ENCODE assay signal across 21 mouse cellular contexts in genomic region chr9:76562794-76563193, GRCm38 (mm10). TPM values are rescaled to one million over a fixed set of nuclear protein-coding genes. Genes with fewer than 3 reads are reported as not detected.
DNase-seq lines count a peak whose midpoint lies in the region; ATAC-seq and TF ChIP-seq lines count a peak whose summit lies in the region.
"Had no signal": no experiment of that assay in that cellular context is flagged by ENCODE, and none has a peak within 500 bp of the region (broad histone marks: within the 10 kb centered on the region; RNA-seq: fewer than 3 reads in every experiment).

No protein-coding gene starts in this region.

- no peak overlapping the region for H3K4me2 ChIP-seq in hindbrain, postnatal 0 days (ENCODE audit: low read depth, low read length)
- H3K4me2 ChIP-seq in hindbrain, embryonic 11.5 days (replicated peaks; ENCODE audit: low read depth, low read length): no peak overlapping the region
- H3K4me2 ChIP-seq in midbrain, embryonic 14.5 days (ENCODE audit: low read length): no peak overlapping the region
- no peak overlapping the region for H3K4me2 ChIP-seq in midbrain, postnatal 0 days (ENCODE audit: low read depth, low read length, poor library complexity, severe bottlenecking)
- H3K4me2 ChIP-seq: heart, embryonic 15.5 days; intestine, embryonic 15.5 days; kidney, embryonic 15.5 days; limb, embryonic 15.5 days; liver, embryonic 15.5 days had no signal

- H3K9ac ChIP-seq in hindbrain, postnatal 0 days (replicated peaks; ENCODE audit: low read length): no peak overlapping the region
- no peak overlapping the region for H3K9ac ChIP-seq in hindbrain, embryonic 11.5 days (ENCODE audit: low read depth, low read length)
- no peak overlapping the region for H3K9ac ChIP-seq in midbrain, embryonic 14.5 days (replicated peaks; ENCODE audit: low read length)
- no peak overlapping the region for H3K9ac ChIP-seq in midbrain, postnatal 0 days (replicated peaks; ENCODE audit: low read length, poor library complexity, severe bottlenecking)
- H3K9ac ChIP-seq: heart, embryonic 15.5 days; intestine, embryonic 15.5 days; kidney, embryonic 15.5 days; limb, embryonic 15.5 days; liver, embryonic 15.5 days had no signal

- no peaks in the 10 kb centered on the region for H3K36me3 ChIP-seq in hindbrain, postnatal 0 days (ENCODE audit: insufficient read depth, low read length)
- H3K36me3 ChIP-seq in hindbrain, embryonic 11.5 days (ENCODE audit: control insufficient read depth, insufficient read depth, low read length): no peaks in the 10 kb centered on the region
- no peaks in the 10 kb centered on the region for H3K36me3 ChIP-seq in midbrain, embryonic 14.5 days (ENCODE audit: control insufficient read depth, insufficient read depth, low read length)
- H3K36me3 ChIP-seq in midbrain, postnatal 0 days (ENCODE audit: insufficient read depth, low read length): no peaks in the 10 kb centered on the region
- H3K36me3 ChIP-seq: forebrain, embryonic 10.5 days; heart, embryonic 15.5 days; intestine, embryonic 15.5 days; kidney, embryonic 15.5 days; limb, embryonic 15.5 days; liver, embryonic 15.5 days had no signal

- TF ChIP-seq CTCF in hindbrain, postnatal 0 days (IDR thresholded peaks at IDR 0.05; ENCODE audit: low read depth): no peak
- no peak for TF ChIP-seq CTCF in midbrain, postnatal 0 days (IDR thresholded peaks at IDR 0.05)

- no peaks in the 10 kb centered on the region for H3K9me3 ChIP-seq in hindbrain, postnatal 0 days (ENCODE audit: low read length)
- no peaks in the 10 kb centered on the region for H3K9me3 ChIP-seq in hindbrain, embryonic 11.5 days (ENCODE audit: control insufficient read depth, low read length)
- no peaks in the 10 kb centered on the region for H3K9me3 ChIP-seq in midbrain, embryonic 14.5 days (ENCODE audit: control insufficient read depth, low read length)
- H3K9me3 ChIP-seq in midbrain, postnatal 0 days (ENCODE audit: low read length): no peaks in the 10 kb centered on the region
- H3K9me3 ChIP-seq: forebrain, embryonic 10.5 days; heart, embryonic 15.5 days; intestine, embryonic 15.5 days; kidney, embryonic 15.5 days; limb, embryonic 15.5 days; liver, embryonic 15.5 days had no signal

- peaks cover 3% of the 10 kb centered on the region; the same call in 1 of the 2 replicates for H3K4me1 ChIP-seq in hindbrain, postnatal 0 days (ENCODE audit: insufficient read depth, low read length)
- H3K4me1 ChIP-seq in hindbrain, embryonic 11.5 days (replicated peaks; ENCODE audit: control insufficient read depth, insufficient read depth, low read length): 0 out of 2 replicates have a peak, but pooled peaks cover 5% of the 10 kb centered on the region
- peaks cover 4% of the 10 kb centered on the region; the same call in 1 of the 2 replicates for H3K4me1 ChIP-seq in midbrain, embryonic 14.5 days (ENCODE audit: control insufficient read depth, insufficient read depth, low read length)
- H3K4me1 ChIP-seq in midbrain, postnatal 0 days (ENCODE audit: insufficient read depth, low read length): no peaks in the 10 kb centered on the region

- no peak overlapping the region for H3K4me3 ChIP-seq in hindbrain, postnatal 0 days (ENCODE audit: low read length)
- H3K4me3 ChIP-seq in hindbrain, embryonic 11.5 days (ENCODE audit: low read depth, low read length): no peak overlapping the region
- H3K4me3 ChIP-seq in midbrain, embryonic 14.5 days (replicated peaks; ENCODE audit: low read depth, low read length): no peak overlapping the region
- H3K4me3 ChIP-seq in midbrain, postnatal 0 days (ENCODE audit: low read depth, low read length): no peak overlapping the region
- H3K4me3 ChIP-seq: forebrain, embryonic 10.5 days; heart, embryonic 15.5 days; intestine, embryonic 15.5 days; kidney, embryonic 15.5 days; limb, embryonic 15.5 days; liver, embryonic 15.5 days; myocyte had no signal

- 42% methylated on average over 6 of the region's 6 CpGs for WGBS in hindbrain, postnatal 0 days
- 53% methylated on average over 6 of the region's 6 CpGs for WGBS in hindbrain, embryonic 11.5 days
- 46% methylated on average over 6 of the region's 6 CpGs for WGBS in midbrain, embryonic 14.5 days
- 40% methylated on average over 6 of the region's 6 CpGs for WGBS in midbrain, postnatal 0 days

- no peaks in the 10 kb centered on the region; the same call in 1 of the 2 replicates for H3K27me3 ChIP-seq in hindbrain, postnatal 0 days (ENCODE audit: insufficient read depth, low read length)
- H3K27me3 ChIP-seq in hindbrain, embryonic 11.5 days (ENCODE audit: control insufficient read depth, insufficient read depth, low read length): no peaks in the 10 kb centered on the region
- H3K27me3 ChIP-seq in midbrain, embryonic 14.5 days (ENCODE audit: control insufficient read depth, insufficient read depth, low read length): 0 out of 2 replicates have a peak, but pooled peaks cover under 1% of the 10 kb centered on the region
- peaks cover 6% of the 10 kb centered on the region; the same call in 1 of the 2 replicates for H3K27me3 ChIP-seq in midbrain, postnatal 0 days (ENCODE audit: insufficient read depth, low read length)
- H3K27me3 ChIP-seq: intestine, embryonic 15.5 days; kidney, embryonic 15.5 days had no signal

- no peak overlapping the region for H3K27ac ChIP-seq in hindbrain, postnatal 0 days
- no peak overlapping the region for H3K27ac ChIP-seq in hindbrain, embryonic 11.5 days (ENCODE audit: low read depth, low read length)
- no peak overlapping the region for H3K27ac ChIP-seq in midbrain, embryonic 14.5 days (replicated peaks; ENCODE audit: low read depth, low read length)
- no peak overlapping the region for H3K27ac ChIP-seq in midbrain, postnatal 0 days (ENCODE audit: low read depth, low read length)
- H3K27ac ChIP-seq: forebrain, embryonic 10.5 days; heart, embryonic 15.5 days; intestine, embryonic 15.5 days; kidney, embryonic 15.5 days; limb, embryonic 15.5 days; liver, embryonic 15.5 days had no signal

- peak; percentile 6 for DNase-seq in hindbrain, postnatal 0 days (ENCODE audit: low spot score)
- DNase-seq in hindbrain, embryonic 11.5 days (ENCODE audit: low spot score): no peak
- peak; percentile 30 for DNase-seq in midbrain, embryonic 14.5 days
- no peak for DNase-seq in midbrain, postnatal 0 days (ENCODE audit: low spot score)
- peak; percentile 44 for DNase-seq in brain, adult 2 months (ENCODE audit: low read depth, low spot score)
- DNase-seq in retina, postnatal 1 day: peak; percentile 11
- DNase-seq in gastrocnemius, postnatal 25 days: no peak
- DNase-seq: cerebellum, adult 8-10 months; gastrocnemius, postnatal 36 days; kidney, postnatal 4 days; lung, postnatal 36 days had no signal

- ATAC-seq in hindbrain, postnatal 0 days: no peak
- ATAC-seq in hindbrain, embryonic 11.5 days (ENCODE audit: low FRiP score): no peak
- no peak for ATAC-seq in midbrain, embryonic 14.5 days (ENCODE audit: low FRiP score, low TSS enrichment)
- no peak for ATAC-seq in midbrain, postnatal 0 days (ENCODE audit: low FRiP score)
- ATAC-seq: intestine, embryonic 15.5 days had no signal

RNA-seq across cellular contexts. Expression of gene Fam83b, which starts 4.1 kb away (rescaled TPM):
- total RNA-seq in hindbrain, postnatal 0 days (2014; rRNA removed): 0.36 TPM in 1 of 2 replicates, not detected in the other
- 0.09 and 0.18 TPM in 2 replicates for polyA plus RNA-seq in hindbrain, postnatal 0 days (2015; fragmentation: Nextera tagmentation; extraction: Ambion mirVana)
- polyA plus RNA-seq in hindbrain, embryonic 11.5 days (2014; fragmentation: Nextera tagmentation; extraction: Ambion mirVana): 0.31 and 0.33 TPM in 2 replicates
- not detected in 2 replicates for polyA plus RNA-seq in midbrain, embryonic 14.5 days (2014; fragmentation: Nextera tagmentation; extraction: Ambion mirVana)
- 0.09 and 0.44 TPM in 2 replicates for total RNA-seq in midbrain, postnatal 0 days (2014; rRNA removed)
- 0.05 and 0.12 TPM in 2 replicates for polyA plus RNA-seq in midbrain, postnatal 0 days (2015; fragmentation: Nextera tagmentation; extraction: Ambion mirVana)
- not detected for total RNA-seq in gastrocnemius, postnatal 25 days (2021)
- total RNA-seq: gastrocnemius, postnatal 36 days; hematopoietic stem cell, adult 5-6 weeks; neutrophil, adult 5-6 weeks had no signal
- polyA plus RNA-seq: C2C12 had no signal

Comparison
In these comparisons a context has a peak if more than half of its experiments do, and no peak if none do; other contexts are left out.
1. DNase-seq: peak in hindbrain, postnatal 0 days (single experiment), midbrain, embryonic 14.5 days (single experiment), brain, adult 2 months (single experiment) and retina, postnatal 1 day (single experiment); none in hindbrain, embryonic 11.5 days (single experiment), midbrain, postnatal 0 days (single experiment) and gastrocnemius, postnatal 25 days (single experiment).